Mouse (Mus musculus) kidney, adult 8-10 months (tissue): ENCODE results near the gene Cwc25.

ENCODE experiments used
- DNase-seq, 2 experiments: peaks; one replicate each; pipeline ENCODE4 v3.0.0; 2022

Gene Cwc25

GRCm38 (mm10) chr11:97697891-97698529, 68.3 kb downstream of the Cwc25 start:
- DNase-seq = no peak

GRCm38 (mm10) chr11:97697199-97697890, 69.0 kb downstream of the Cwc25 start:
- no peak for DNase-seq

- no peak for DNase-seq
These were observed 69.7 kb downstream of the Cwc25 start for GRCm38 (mm10) chr11:97696669-97697068.

- no peak for DNase-seq
These were observed 70.5 kb downstream of the Cwc25 start for GRCm38 (mm10) chr11:97695712-97696401.
